Mouse (Mus musculus) C2C12 (cell line): ENCODE results near the gene Stard3nl.

Experiments
- CTCF ChIP-seq: IDR thresholded peaks from one replicate; pipeline ENCODE4 v1.5.1; 2011; ENCODE audit not compliant: control insufficient read depth, insufficient read depth, insufficient read length
- FOSL1 ChIP-seq: IDR thresholded peaks from one replicate; pipeline ENCODE4 v1.8.0; 2011; ENCODE audit warnings: mild to moderate bottlenecking, low read length; ENCODE audit not compliant: poor library complexity, insufficient read depth, severe bottlenecking
- USF1 ChIP-seq: IDR thresholded peaks from one replicate; pipeline ENCODE4 v1.6.1; 2011; ENCODE audit warnings: low read depth, mild to moderate bottlenecking, control low read depth, moderate library complexity

DNA sequence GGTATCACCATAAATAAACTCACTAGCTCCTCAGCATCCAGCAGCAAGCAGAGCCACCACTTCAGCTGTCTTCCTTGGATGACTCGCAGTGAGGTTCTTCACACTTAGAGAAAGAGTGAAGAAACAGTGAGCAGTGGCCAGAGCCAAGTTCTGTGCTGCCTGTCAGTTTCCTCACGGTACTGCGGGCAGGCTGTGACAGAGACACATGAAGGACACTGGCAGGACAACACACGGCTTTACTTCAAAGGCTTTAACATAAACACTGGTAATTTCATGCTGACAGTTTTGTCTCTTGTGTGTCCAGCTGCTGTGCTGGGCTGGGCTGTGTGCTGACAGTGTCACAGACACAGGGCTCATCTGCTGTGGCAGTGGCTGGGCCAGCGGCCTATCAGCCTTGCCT is 37.6 kb downstream of the Stard3nl start:
- no peak for TF ChIP-seq CTCF
- no peak for TF ChIP-seq USF1
- no peak for TF ChIP-seq FOSL1
